9 mouse cellular contexts compared by ENCODE assay signal in the genomic region with DNA sequence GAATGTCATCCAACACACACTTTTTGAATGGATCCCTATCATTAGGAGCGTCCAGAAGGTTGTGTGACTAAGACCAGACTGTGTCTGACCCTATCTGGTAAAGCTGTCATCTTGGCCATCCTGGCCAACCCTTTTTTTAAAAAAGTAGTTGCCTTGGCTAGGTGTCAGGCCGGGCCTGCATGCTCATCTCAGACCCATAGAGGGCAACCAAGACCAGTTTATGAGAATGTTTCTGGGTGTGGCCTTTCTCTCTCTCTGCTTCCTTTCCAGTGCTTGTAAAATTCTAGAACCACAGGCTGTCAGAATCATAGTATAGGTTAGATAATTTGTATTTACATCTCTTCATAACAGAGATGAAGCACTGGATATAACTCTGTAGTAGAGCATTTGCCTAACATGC.
DNase-seq lines count a peak whose midpoint lies in the region; ATAC-seq and TF ChIP-seq lines count a peak whose summit lies in the region.
"Had no signal": no experiment of that assay in that cellular context is flagged by ENCODE, and none has a peak within 500 bp of the region (broad histone marks: within the 10 kb centered on the region; RNA-seq: fewer than 3 reads in every experiment).

No protein-coding gene starts in this region.

- ATAC-seq in hindbrain, embryonic 13.5 days (ENCODE audit: low FRiP score) = no peak

- H3K4me2 ChIP-seq in hindbrain, embryonic 13.5 days = no peak overlapping the region
- H3K4me2 ChIP-seq: liver, embryonic 15.5 days had no signal

- no peak overlapping the region for H3K9ac ChIP-seq in hindbrain, embryonic 13.5 days
- H3K9ac ChIP-seq: liver, embryonic 15.5 days had no signal

- no peaks in the 10 kb centered on the region for H3K4me1 ChIP-seq in hindbrain, embryonic 10.5 days (replicated peaks)
- H3K4me1 ChIP-seq in hindbrain, embryonic 13.5 days (replicated peaks) = no peaks in the 10 kb centered on the region
- no peaks in the 10 kb centered on the region for H3K4me1 ChIP-seq in cortical plate, adult 2 months (ENCODE audit: control insufficient read depth, insufficient read depth, low read length)
- H3K4me1 ChIP-seq: liver, embryonic 15.5 days had no signal

- no peaks in the 10 kb centered on the region for H3K9me3 ChIP-seq in hindbrain, embryonic 10.5 days
- no peaks in the 10 kb centered on the region for H3K9me3 ChIP-seq in hindbrain, embryonic 13.5 days
- H3K9me3 ChIP-seq: liver, embryonic 15.5 days had no signal

- H3K27me3 ChIP-seq in hindbrain, embryonic 10.5 days (ENCODE audit: insufficient read depth, poor library complexity, severe bottlenecking) = 0 out of 2 replicates have a peak, but pooled peaks cover 3% of the 10 kb centered on the region
- H3K27me3 ChIP-seq in hindbrain, embryonic 13.5 days = no peaks in the 10 kb centered on the region
- H3K27me3 ChIP-seq: liver, embryonic 15.5 days had no signal

- no peak for TF ChIP-seq POLR2A in cortical plate, adult 2 months (IDR thresholded peaks at IDR 0.05; ENCODE audit: extremely low read depth, insufficient read depth, low read length)

- TF ChIP-seq CTCF in cortical plate, adult 2 months (IDR thresholded peaks at IDR 0.05; ENCODE audit: extremely low read depth, insufficient read depth, low read length) = peak; percentile 58

- H3K36me3 ChIP-seq in hindbrain, embryonic 10.5 days = no peaks in the 10 kb centered on the region
- no peaks in the 10 kb centered on the region for H3K36me3 ChIP-seq in hindbrain, embryonic 13.5 days
- H3K36me3 ChIP-seq: liver, embryonic 15.5 days had no signal

- no peak overlapping the region for H3K4me3 ChIP-seq in hindbrain, embryonic 10.5 days
- H3K4me3 ChIP-seq in hindbrain, embryonic 13.5 days = no peak overlapping the region
- no peak overlapping the region for H3K4me3 ChIP-seq in cortical plate, adult 2 months (ENCODE audit: insufficient read depth, low read length)
- H3K4me3 ChIP-seq: liver, embryonic 15.5 days had no signal

- peak; percentile 10 for DNase-seq in hindbrain, embryonic 10.5 days (ENCODE audit: low spot score)
- DNase-seq in ZHBTc4 (ENCODE audit: low read depth, low spot score) = peak; percentile 50
- DNase-seq in heart, adult 8-10 months (ENCODE audit: low spot score) = peak; percentile 75
- DNase-seq in layer of hippocampus, adult 18-20 months (ENCODE audit: low spot score in 2 of 2) = peak; percentile 10 to 60
- DNase-seq in mesoderm, embryonic 11.5 days (ENCODE audit: low read depth, low spot score) = peak; percentile 18
- peak; percentile 48 to 59 for DNase-seq in spleen, postnatal 36 days (ENCODE audit: low spot score in 2 of 2)

- 23% methylated on average over 2 of the region's 2 CpGs for WGBS in hindbrain, embryonic 10.5 days
- 29% methylated on average over 2 of the region's 2 CpGs for WGBS in hindbrain, embryonic 13.5 days

- no peak overlapping the region for H3K27ac ChIP-seq in hindbrain, embryonic 10.5 days
- H3K27ac ChIP-seq in hindbrain, embryonic 13.5 days = no peak overlapping the region
- H3K27ac ChIP-seq in cortical plate, adult 2 months (ENCODE audit: insufficient read depth, low read length) = no peak overlapping the region
- H3K27ac ChIP-seq: liver, embryonic 15.5 days had no signal

Comparison
In these comparisons a context has a peak if more than half of its experiments do, and no peak if none do; other contexts are left out.
1. DNase-seq: peak in every context shown above with its lines; median percentile 75 in heart, adult 8-10 months; 54 in spleen, postnatal 36 days; 50 in ZHBTc4; 35 in layer of hippocampus, adult 18-20 months; 18 in mesoderm, embryonic 11.5 days; 10 in hindbrain, embryonic 10.5 days.